Mouse (Mus musculus): ENCODE measurements around the gene Alg1. TPM values are rescaled to one million over a fixed set of nuclear protein-coding genes. Genes with fewer than 3 reads are reported as not detected.

The Alg1 gene
- total RNA-seq, 2 experiments from 2014 or later, result 17.0 to 17.6 TPM

Small RNAs within 50 kb of the gene (microRNA-seq; reads per million reads assigned to microRNA genes)
- gene Gm23689, result not detected
- not detected for gene Gm26095
- not detected for gene Mir6364

Other genes starting within 250 kb of the Alg1 start
- not detected for gene Sept12, start 235.8 kb upstream of the Alg1 start, total RNA-seq (2021)
- not detected for gene Smim22, start 226.3 kb upstream of the Alg1 start, total RNA-seq (2021)
- 10 to 100 TPM; 15.8 to 19.1 TPM for gene Rogdi, start 220.1 kb upstream of the Alg1 start, total RNA-seq (2021)
- gene Glyr1, start 183.8 kb upstream of the Alg1 start, total RNA-seq (2021), result 10 to 100 TPM; 57.2 to 65.9 TPM
- gene Ubn1, start 183.6 kb upstream of the Alg1 start, total RNA-seq (2021), result 10 to 100 TPM; 39.5 to 42.2 TPM
- under 1 TPM; 0.42 to 0.44 TPM for gene Ppl, start 101.2 kb upstream of the Alg1 start, total RNA-seq (2021)
- gene Sec14l5, start 86.5 kb upstream of the Alg1 start, total RNA-seq (2021), result 1 to 10 TPM; 5.7 to 7.3 TPM
- gene Nagpa, start 29.6 kb upstream of the Alg1 start, total RNA-seq (2021), result 10 to 100 TPM in 1 of 2 experiments, 1 to 10 TPM in 1; 7.6 to 10.5 TPM
- gene AU021092, start 11.3 kb upstream of the Alg1 start, total RNA-seq (2021), result 1 to 10 TPM; 8.1 to 8.2 TPM
- 10 to 100 TPM; 17.1 to 18.1 TPM for gene Eef2kmt, start 22.4 kb downstream of the Alg1 start, total RNA-seq (2021)

All from gastrocnemius, postnatal 4 days (tissue).